Mouse (Mus musculus): Measurements from ENCODE around the gene Slc48a1. TPM values are rescaled to one million over a fixed set of nuclear protein-coding genes. Genes with fewer than 3 reads are reported as not detected.

Slc48a1 gene
- 13.4 TPM for total RNA-seq (2023)

DNA sequence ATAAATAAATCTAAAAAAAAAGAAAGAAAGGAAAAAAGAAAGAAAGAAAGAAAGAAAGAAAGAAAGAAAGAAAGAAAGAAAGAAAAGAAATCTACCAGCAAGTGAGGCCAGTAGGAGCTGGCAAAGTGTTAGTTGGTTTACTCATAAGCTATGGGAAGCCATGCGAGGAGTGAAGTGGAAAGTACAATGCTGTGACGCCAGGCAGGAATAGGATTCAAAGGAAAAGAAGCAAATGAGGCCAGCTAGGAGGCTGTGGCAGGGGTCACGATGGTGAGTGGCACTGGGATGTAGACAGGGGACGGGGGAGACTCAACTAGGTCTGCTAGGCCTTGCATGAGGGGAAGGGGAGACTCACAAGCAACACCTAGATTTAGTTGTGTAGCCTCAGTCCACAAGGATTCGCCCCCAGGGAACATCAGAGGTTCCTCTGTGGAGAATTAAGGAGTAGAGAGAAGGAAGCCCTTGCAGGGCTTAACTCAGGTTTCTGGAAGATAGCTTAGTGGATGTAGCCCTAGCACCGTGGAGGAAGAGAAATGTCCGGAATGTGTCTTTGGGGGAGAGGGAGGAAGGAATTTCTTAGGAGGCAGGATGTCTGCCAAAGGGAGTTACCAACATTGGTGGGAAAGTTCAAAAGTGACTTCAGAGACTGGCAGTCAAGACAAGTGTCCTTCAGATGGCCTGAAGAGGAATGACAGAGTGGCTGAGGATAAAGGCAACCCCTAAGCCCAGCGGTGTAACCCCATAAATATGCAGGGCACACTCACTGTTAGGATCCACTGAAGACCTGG, at the start of gene Slc48a1:
Gene Slc48a1, plus strand, starts transcription at position 210 of the 788 bp plus-strand sequence.

GRCm38 (mm10) chr15:97731111-97731510, 47.2 kb upstream of the Slc48a1 start, which contains the start of gene Endou:
Endou (minus strand) TSS chr15:97731339.

DNA sequence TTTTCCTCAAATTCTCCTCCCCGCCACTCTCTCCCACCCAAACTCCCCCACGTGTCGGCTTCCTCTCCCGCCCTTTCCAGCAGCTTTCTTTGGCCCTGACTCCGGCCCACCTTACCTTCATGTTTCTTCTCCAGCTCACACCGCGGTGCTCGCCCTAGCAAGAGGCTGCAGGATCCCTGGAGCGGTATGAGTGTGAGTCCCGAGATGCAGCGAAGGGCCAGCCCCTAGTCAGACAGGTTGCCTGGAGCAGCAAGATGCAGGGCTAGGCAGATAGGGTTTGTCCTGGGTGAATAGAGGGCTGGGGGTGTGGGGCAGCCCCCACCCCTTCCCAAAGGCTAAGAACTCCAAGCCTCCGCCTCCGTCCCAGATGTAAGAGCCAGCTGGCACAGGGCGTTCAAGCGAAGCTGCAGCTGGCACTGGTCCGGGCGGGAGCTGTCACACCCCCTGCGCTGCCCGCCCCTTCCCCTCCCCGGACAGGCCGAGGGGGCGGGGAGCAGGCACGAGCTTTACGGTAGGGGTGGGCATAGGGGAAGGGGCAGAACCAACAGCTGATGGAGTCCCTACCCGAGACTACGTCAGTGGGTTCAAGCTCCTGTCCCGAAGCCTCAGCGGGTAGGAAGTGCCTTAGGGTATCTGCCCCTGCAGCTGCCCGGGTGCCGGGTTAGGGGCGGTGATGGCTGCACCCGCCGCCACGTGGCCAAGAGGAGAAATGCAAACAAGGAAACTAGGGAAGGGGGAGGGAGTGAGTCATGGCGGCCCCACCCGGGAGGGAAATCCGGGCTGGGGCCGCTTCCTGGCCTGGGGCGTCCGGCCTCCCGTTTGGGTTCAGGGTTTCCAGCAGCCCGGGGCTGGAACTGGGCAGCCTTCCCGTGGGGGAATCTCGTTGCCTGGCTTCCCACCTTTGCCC, 10.8 kb upstream of the Slc48a1 start, which contains the start of gene Rapgef3:
Gene Rapgef3, minus strand, starts transcription at position 693 of the 907 bp plus-strand sequence.

Other genes with a start within 250 kb of the Slc48a1 start
- 12.6 TPM for gene Rpap3, start 72.7 kb upstream of the Slc48a1 start, total RNA-seq (2023)
- 0.43 TPM for gene Endou, start 47.2 kb upstream of the Slc48a1 start, total RNA-seq (2023)
- 0.92 TPM for gene Rapgef3, start 10.5 kb upstream of the Slc48a1 start, total RNA-seq (2023)
- gene Hdac7, start 66.0 kb downstream of the Slc48a1 start, total RNA-seq (2023): 218 TPM
- gene Vdr, start 132.1 kb downstream of the Slc48a1 start, total RNA-seq (2023): 0.12 TPM
- gene Tmem106c, start 185.7 kb downstream of the Slc48a1 start, total RNA-seq (2023): 14.1 TPM
- gene Col2a1, start 226.2 kb downstream of the Slc48a1 start, total RNA-seq (2023): 0.24 TPM